21 mouse cellular contexts compared by ENCODE assay signal in genomic region chr8:57339711-57340650, GRCm38 (mm10). TPM values are rescaled to one million over a fixed set of nuclear protein-coding genes. Genes with fewer than 3 reads are reported as not detected.
A peak's percentile ranks its signal among the peaks of the same experiment; 100 is the strongest.
DNase-seq lines count a peak whose midpoint lies in the region; ATAC-seq and TF ChIP-seq lines count a peak whose summit lies in the region.
"Had no signal": no experiment of that assay in that cellular context is flagged by ENCODE, and none has a peak within 500 bp of the region (broad histone marks: within the 10 kb centered on the region; RNA-seq: fewer than 3 reads in every experiment).

No protein-coding gene starts in this region.

- H3K4me1 ChIP-seq in heart, embryonic 15.5 days (replicated peaks) = peaks cover 37% of the 10 kb centered on the region
- H3K4me1 ChIP-seq in E14TG2a.4 (replicated peaks; ENCODE audit: low read depth, low read length) = peaks cover 31% of the 10 kb centered on the region
- H3K4me1 ChIP-seq in limb, embryonic 11.5 days (ENCODE audit: control insufficient read depth, insufficient read depth, low read length) = peaks cover 32% of the 10 kb centered on the region

- peak overlapping the region; percentile 63; the same call in 1 of the 2 replicates for H3K9ac ChIP-seq in heart, embryonic 15.5 days
- peak overlapping the region; percentile 76 for H3K9ac ChIP-seq in limb, embryonic 11.5 days (ENCODE audit: low read length)
- H3K9ac ChIP-seq: forebrain, embryonic 13.5 days had no signal

- no peak for ATAC-seq in heart, embryonic 15.5 days (replicated peaks; ENCODE audit: insufficient number of reproducible peaks, insufficient read depth, low FRiP score, low read depth)
- ATAC-seq in limb, embryonic 11.5 days (ENCODE audit: insufficient number of reproducible peaks, low FRiP score, low TSS enrichment, low read depth) = no peak

- peak overlapping the region; percentile 55; the same call in 1 of the 2 replicates for H3K4me3 ChIP-seq in heart, embryonic 15.5 days
- peak overlapping the region; percentile 61; the same call in 1 of the 2 replicates for H3K4me3 ChIP-seq in E14TG2a.4 (replicated peaks; ENCODE audit: low read length)
- peak overlapping the region; percentile 39; the same call in 1 of the 2 replicates for H3K4me3 ChIP-seq in limb, embryonic 11.5 days (ENCODE audit: low read depth, low read length)

- no peaks in the 10 kb centered on the region for H3K9me3 ChIP-seq in heart, embryonic 15.5 days (replicated peaks)
- H3K9me3 ChIP-seq in E14TG2a.4 (ENCODE audit: low read length) = no peaks in the 10 kb centered on the region
- H3K9me3 ChIP-seq in limb, embryonic 11.5 days (ENCODE audit: control insufficient read depth, low read length) = no peaks in the 10 kb centered on the region
- H3K9me3 ChIP-seq: forebrain, embryonic 13.5 days had no signal

- H3K27ac ChIP-seq in heart, embryonic 15.5 days = peak overlapping the region; percentile 77
- peak overlapping the region; percentile 77 for H3K27ac ChIP-seq in limb, embryonic 11.5 days (replicated peaks; ENCODE audit: low read depth, low read length)
- H3K27ac ChIP-seq: forebrain, embryonic 13.5 days; gastrocnemius, adult 2 months had no signal

- WGBS in heart, embryonic 15.5 days = 56% methylated on average over 14 of the region's 14 CpGs
- WGBS in limb, embryonic 11.5 days = 20% methylated on average over 14 of the region's 14 CpGs

- no peaks in the 10 kb centered on the region for H3K36me3 ChIP-seq in heart, embryonic 15.5 days
- no peaks in the 10 kb centered on the region for H3K36me3 ChIP-seq in E14TG2a.4 (ENCODE audit: insufficient read depth, low read length)
- H3K36me3 ChIP-seq in limb, embryonic 11.5 days (ENCODE audit: control insufficient read depth, insufficient read depth, low read length) = no peaks in the 10 kb centered on the region

- no peak for TF ChIP-seq CTCF in E14TG2a.4 (conservative IDR thresholded peaks at IDR 0.05; ENCODE audit: low read length)

- DNase-seq in embryo, embryonic 10.5 days (ENCODE audit: low spot score) = peak; percentile 46
- no peak for DNase-seq in embryo, embryonic 10 days (ENCODE audit: low spot score)
- no peak for DNase-seq in heart, postnatal 25 days (ENCODE audit: low spot score)
- peak; percentile 35 for DNase-seq in limb, embryonic 11.5 days (ENCODE audit: low spot score)
- DNase-seq in adrenal gland, postnatal 14 days = no peak
- no peak for DNase-seq in left cerebral cortex, adult 8-10 months (ENCODE audit: low spot score in 2 of 2)
- DNase-seq: cerebellum, adult 11 months; kidney, adult 2 months; kidney, postnatal 36 days; liver; midbrain, embryonic 14.5 days; retina, postnatal 1 day had no signal

- H3K4me2 ChIP-seq in heart, embryonic 15.5 days = peak overlapping the region; percentile 79
- H3K4me2 ChIP-seq in limb, embryonic 11.5 days (ENCODE audit: low read depth, severe bottlenecking) = peak overlapping the region; percentile 65

- intact Hi-C loops in heart, postnatal 25 days (cut with DNase I) = loop anchor here (10.0 kb wide), 2 partner anchors 615 to 785 kb away; partner anchors contain the start of genes Cep44 and Fbxo8

- H3K27me3 ChIP-seq in heart, embryonic 15.5 days = peaks cover 13% of the 10 kb centered on the region; the same call in 1 of the 2 replicates
- H3K27me3 ChIP-seq in E14TG2a.4 (ENCODE audit: insufficient read depth, low read length) = peaks cover 98% of the 10 kb centered on the region
- H3K27me3 ChIP-seq in limb, embryonic 11.5 days (ENCODE audit: control insufficient read depth, insufficient read depth, low read length) = peaks cover 12% of the 10 kb centered on the region
- H3K27me3 ChIP-seq: CH12.LX had no signal

RNA-seq across cellular contexts. Expression of gene Hand2, which starts 19.2 kb away (rescaled TPM):
- polyA plus RNA-seq in heart, embryonic 15.5 days (2015; fragmentation: Nextera tagmentation; extraction: Ambion mirVana) = 8.7 and 11.8 TPM in 2 replicates
- 10 to 100 TPM; 49.0 to 56.6 TPM for total RNA-seq in heart, postnatal 25 days (2021)
- 27.3 and 30.3 TPM in 2 replicates for polyA plus RNA-seq in limb, embryonic 11.5 days (2014; fragmentation: Nextera tagmentation; extraction: Ambion mirVana)
- 35.6 and 40.2 TPM in 2 replicates for total RNA-seq in adrenal gland, postnatal 14 days (2021)
- total RNA-seq in left cerebral cortex, adult 8-10 months (2022) = not detected
- total RNA-seq: CH12.LX; common myeloid progenitor, adult 5-6 weeks; hematopoietic stem cell, adult 5-6 weeks; layer of hippocampus, postnatal 25 days had no signal
- polyA plus RNA-seq: forebrain, embryonic 13.5 days; midbrain, embryonic 14.5 days; neural tube, embryonic 14.5 days had no signal

Comparison
In these comparisons a context has a peak if more than half of its experiments do, and no peak if none do; other contexts are left out.
1. DNase-seq: peak in embryo, embryonic 10.5 days (single experiment) and limb, embryonic 11.5 days (single experiment); none in embryo, embryonic 10 days (single experiment), heart, postnatal 25 days (single experiment), adrenal gland, postnatal 14 days (single experiment) and left cerebral cortex, adult 8-10 months (0 of 2).
2. RNA of gene Hand2, which starts 19.2 kb away (total RNA-seq): 49.0 to 56.6 TPM in heart, postnatal 25 days and 35.6 to 40.2 TPM in adrenal gland, postnatal 14 days; not detected in left cerebral cortex, adult 8-10 months; every median in the first group is over 10 times any median in the second.
3. Peak in every context shown above with its lines, with median percentiles within 50 percentile points of each other: H3K4me3 ChIP-seq.